Mouse (Mus musculus) yolk sac, embryonic 10.5 days (tissue): Measurements from ENCODE around the gene Ippk.

Experiments used
- DNase-seq: peaks from one replicate; pipeline ENCODE4 v3.0.0-alpha.2; 2017; ENCODE audit warnings: low spot score

The Ippk gene

DNA sequence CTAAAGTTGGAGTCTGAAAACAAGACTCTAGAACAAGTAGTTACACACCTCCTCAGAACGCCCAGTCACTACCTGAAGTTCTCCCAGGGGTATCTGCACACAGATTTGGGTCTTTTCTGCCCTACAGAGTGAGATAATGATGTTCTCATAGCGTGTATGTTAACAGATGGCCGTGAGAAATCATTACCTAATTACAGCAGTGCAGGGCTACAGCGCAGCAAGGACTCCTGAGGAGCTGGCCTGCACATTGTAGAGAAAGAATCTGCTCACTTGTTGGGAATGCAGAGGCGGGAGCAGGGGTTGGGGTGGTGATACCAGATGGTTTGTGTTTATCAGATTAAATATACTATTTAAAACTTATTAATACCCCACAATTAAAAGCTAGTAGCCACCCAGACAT lies 59.5 kb downstream of the Ippk start:
- DNase-seq, result no peak

DNA sequence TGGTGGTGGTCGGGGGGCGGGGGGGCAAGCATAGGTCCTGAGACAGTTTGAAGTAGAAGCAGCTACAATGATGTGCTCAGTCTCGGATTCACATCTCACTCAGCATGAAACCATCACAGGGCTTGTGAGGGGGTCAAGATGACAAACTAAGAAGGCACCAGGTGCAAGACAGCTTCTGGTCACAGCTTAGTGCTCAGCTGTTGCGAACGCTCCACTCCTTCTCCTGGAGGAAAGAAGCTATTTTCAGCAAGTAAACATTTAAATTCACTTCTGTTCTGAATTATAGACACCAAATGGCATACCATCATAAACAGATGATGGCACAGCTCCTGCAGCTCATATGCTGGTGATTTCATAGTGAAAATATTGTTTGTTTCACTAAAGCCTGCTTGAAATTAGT lies 64.3 kb downstream of the Ippk start:
- DNase-seq, result no peak

GRCm38 (mm10) chr13:49492376-49493368 lies 71.6 kb downstream of the Ippk start, which contains the start of gene Tes3-ps:
Gene Tes3-ps (plus strand): TSS chr13:49493318.
- DNase-seq, result no peak

GRCm38 (mm10) chr13:49504510-49504909 lies 83.5 kb downstream of the Ippk start, which contains the start of gene Ecm2:
Gene Ecm2 (plus strand): TSS chr13:49504810.
- no peak for DNase-seq

DNA sequence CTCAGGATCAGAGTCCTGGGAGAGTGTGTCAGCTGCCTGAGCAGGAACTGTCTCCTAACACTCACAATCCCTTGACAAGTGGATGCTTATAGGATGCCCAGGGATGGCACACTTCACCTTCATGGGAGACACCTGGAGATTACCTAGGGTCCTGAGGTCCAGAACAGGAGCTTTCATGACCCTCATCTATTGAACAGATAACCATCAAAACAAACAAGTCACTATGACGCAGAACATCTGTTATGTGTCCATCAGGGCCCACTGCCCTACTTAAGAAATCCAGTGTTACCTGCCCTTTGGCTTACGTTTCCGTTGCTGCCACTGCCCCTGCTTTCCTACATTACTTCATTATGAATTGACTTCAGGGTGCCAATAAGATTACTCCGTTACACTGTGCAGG lies 84.7 kb downstream of the Ippk start:
- no peak for DNase-seq

DNA sequence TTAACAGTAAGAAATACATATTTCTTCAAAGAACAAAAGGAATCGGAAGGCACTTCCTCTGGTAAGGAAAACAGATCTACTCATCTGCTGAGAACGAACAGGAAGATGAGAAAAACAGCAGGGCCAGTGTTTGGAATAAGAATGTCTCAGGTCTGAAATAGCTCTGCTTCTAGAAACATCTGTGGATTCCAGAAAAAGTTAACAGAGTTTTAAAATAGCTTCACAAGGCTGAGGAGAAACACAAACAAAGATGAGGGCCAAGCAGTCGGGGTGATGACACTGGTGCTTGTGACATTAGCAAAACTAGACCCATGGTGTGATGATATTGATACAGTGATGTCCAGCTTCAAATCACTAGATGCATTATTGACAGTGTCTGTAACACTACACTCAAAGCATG lies 86.1 kb downstream of the Ippk start:
- no peak for DNase-seq
